Mouse (Mus musculus): ENCODE results near the gene Rnaset2b. TPM values are rescaled to one million over a fixed set of nuclear protein-coding genes. Genes with fewer than 3 reads are reported as not detected.
"Not testable (repeated sequence)": the region's sequence is repeated elsewhere in the genome, so short reads cannot be mapped to it uniquely, and the experiment has no call there.

Rnaset2b gene
- polyA plus RNA-seq, 1 experiment from 2014 or later, result 85.6 TPM

GRCm38 (mm10) chr17:6997778-6998490 lies 27.5 kb downstream of the Rnaset2b start:
- not testable (repeated sequence) for H3K36me3 ChIP-seq (ENCODE audit: poor library complexity, severe bottlenecking); H3K27me3 ChIP-seq; ATAC-seq; H3K4me3 ChIP-seq; H3K9ac ChIP-seq; H3K9me3 ChIP-seq (replicated peaks); H3K4me2 ChIP-seq; H3K27ac ChIP-seq; H3K4me1 ChIP-seq
- 78% methylated on average over 1 of the region's 7 CpGs for WGBS

- not testable (repeated sequence) for H3K4me1 ChIP-seq; H3K36me3 ChIP-seq (ENCODE audit: poor library complexity, severe bottlenecking); H3K9me3 ChIP-seq (replicated peaks); H3K27me3 ChIP-seq; ATAC-seq; H3K4me3 ChIP-seq; H3K27ac ChIP-seq; H3K9ac ChIP-seq; H3K4me2 ChIP-seq
- 87% methylated on average over 8 of the region's 12 CpGs for WGBS
Observed at GRCm38 (mm10) chr17:7001790-7002585, 31.6 kb downstream of the Rnaset2b start.

GRCm38 (mm10) chr17:7003392-7003791 lies 33.0 kb downstream of the Rnaset2b start:
- H3K4me3 ChIP-seq; H3K27me3 ChIP-seq; ATAC-seq; H3K27ac ChIP-seq; H3K4me1 ChIP-seq; H3K9ac ChIP-seq; H3K9me3 ChIP-seq (replicated peaks); H3K4me2 ChIP-seq; H3K36me3 ChIP-seq (ENCODE audit: poor library complexity, severe bottlenecking): not testable (repeated sequence)
- WGBS, result no CpG with 5 or more reads among the region's 3 CpGs

- 23% methylated on average over 3 of the region's 4 CpGs for WGBS
- H3K9ac ChIP-seq; H3K27me3 ChIP-seq; H3K9me3 ChIP-seq (replicated peaks); ATAC-seq; H3K4me2 ChIP-seq; H3K36me3 ChIP-seq (ENCODE audit: poor library complexity, severe bottlenecking); H3K4me1 ChIP-seq; H3K27ac ChIP-seq; H3K4me3 ChIP-seq: not testable (repeated sequence)
Observed at GRCm38 (mm10) chr17:7005646-7006045, 35.2 kb downstream of the Rnaset2b start.

- not testable (repeated sequence) for H3K36me3 ChIP-seq (ENCODE audit: poor library complexity, severe bottlenecking); H3K4me3 ChIP-seq; H3K27me3 ChIP-seq; H3K9ac ChIP-seq; H3K27ac ChIP-seq; H3K4me1 ChIP-seq; ATAC-seq; H3K9me3 ChIP-seq (replicated peaks); H3K4me2 ChIP-seq
Observed at GRCm38 (mm10) chr17:7008885-7009284, 38.5 kb downstream of the Rnaset2b start.

GRCm38 (mm10) chr17:7009440-7009839 lies 39.0 kb downstream of the Rnaset2b start:
- H3K27ac ChIP-seq; H3K27me3 ChIP-seq; H3K4me1 ChIP-seq; H3K36me3 ChIP-seq (ENCODE audit: poor library complexity, severe bottlenecking); ATAC-seq; H3K9ac ChIP-seq; H3K9me3 ChIP-seq (replicated peaks); H3K4me3 ChIP-seq; H3K4me2 ChIP-seq: not testable (repeated sequence)
- WGBS, result no CpG with 5 or more reads among the region's 7 CpGs

GRCm38 (mm10) chr17:7009901-7010300 lies 39.5 kb downstream of the Rnaset2b start:
- H3K36me3 ChIP-seq (ENCODE audit: poor library complexity, severe bottlenecking); H3K9ac ChIP-seq; H3K4me2 ChIP-seq; H3K27ac ChIP-seq; ATAC-seq; H3K4me3 ChIP-seq; H3K9me3 ChIP-seq (replicated peaks); H3K27me3 ChIP-seq; H3K4me1 ChIP-seq: not testable (repeated sequence)
- WGBS, result 87% methylated on average over 6 of the region's 9 CpGs

GRCm38 (mm10) chr17:7014190-7014589 lies 43.8 kb downstream of the Rnaset2b start:
- H3K27me3 ChIP-seq, H3K4me1 ChIP-seq: not testable (repeated sequence)
- no CpG with 5 or more reads among the region's 1 CpGs for WGBS

GRCm38 (mm10) chr17:7025257-7025656 lies 54.8 kb downstream of the Rnaset2b start, which contains the start of gene Gm1604a:
Gene Gm1604a (plus strand): TSS chr17:7025568.
- H3K4me3 ChIP-seq; H3K9me3 ChIP-seq (replicated peaks); H3K36me3 ChIP-seq (ENCODE audit: poor library complexity, severe bottlenecking); H3K9ac ChIP-seq; H3K4me1 ChIP-seq; H3K27me3 ChIP-seq; H3K27ac ChIP-seq: not testable (repeated sequence)
- 0% methylated on average over 7 of the region's 14 CpGs for WGBS
- peak; percentile 91 for ATAC-seq
- H3K4me2 ChIP-seq, result peak within 1 kb of the TSS; percentile 29; the same call in 1 of the 2 replicates

More at GRCm38 (mm10) chr17:7014190-7014589, 43.8 kb downstream of the Rnaset2b start:
- not testable (repeated sequence) for H3K36me3 ChIP-seq (ENCODE audit: poor library complexity, severe bottlenecking); H3K27ac ChIP-seq; H3K4me2 ChIP-seq; H3K9me3 ChIP-seq (replicated peaks); H3K9ac ChIP-seq; H3K4me3 ChIP-seq; ATAC-seq

- H3K4me3 ChIP-seq; H3K27me3 ChIP-seq; H3K4me2 ChIP-seq; H3K4me1 ChIP-seq; H3K27ac ChIP-seq; H3K36me3 ChIP-seq (ENCODE audit: poor library complexity, severe bottlenecking); H3K9me3 ChIP-seq (replicated peaks); H3K9ac ChIP-seq: not testable (repeated sequence)
- WGBS, result 4% methylated on average over 3 of the region's 14 CpGs
- peak; percentile 75 for ATAC-seq
Observed at GRCm38 (mm10) chr17:7025764-7026346, 55.4 kb downstream of the Rnaset2b start.

GRCm38 (mm10) chr17:7030204-7030603 lies 59.8 kb downstream of the Rnaset2b start:
- 74% methylated on average over 5 of the region's 7 CpGs for WGBS
- not testable (repeated sequence) for H3K9ac ChIP-seq; ATAC-seq; H3K9me3 ChIP-seq (replicated peaks); H3K4me3 ChIP-seq; H3K4me1 ChIP-seq; H3K4me2 ChIP-seq; H3K27me3 ChIP-seq; H3K27ac ChIP-seq; H3K36me3 ChIP-seq (ENCODE audit: poor library complexity, severe bottlenecking)

- H3K4me2 ChIP-seq; H3K27me3 ChIP-seq; H3K4me1 ChIP-seq; H3K9me3 ChIP-seq (replicated peaks); H3K27ac ChIP-seq; H3K4me3 ChIP-seq; H3K36me3 ChIP-seq (ENCODE audit: poor library complexity, severe bottlenecking); ATAC-seq; H3K9ac ChIP-seq: not testable (repeated sequence)
- WGBS, result 76% methylated on average over 3 of the region's 6 CpGs
Observed at GRCm38 (mm10) chr17:7030622-7031174, 60.3 kb downstream of the Rnaset2b start.

Data from forebrain, embryonic 13.5 days (tissue).